ENCODE assay signal across 10 mouse cellular contexts in genomic region chr1:45311962-45312361, GRCm38 (mm10). TPM values are rescaled to one million over a fixed set of nuclear protein-coding genes. Genes with fewer than 3 reads are reported as not detected.
DNase-seq lines count a peak whose midpoint lies in the region; ATAC-seq lines count a peak whose summit lies in the region.
"Had no signal": no experiment of that assay in that cellular context is flagged by ENCODE, and none has a peak within 500 bp of the region (broad histone marks: within the 10 kb centered on the region; RNA-seq: fewer than 3 reads in every experiment).

No protein-coding gene starts in this region.

- H3K36me3 ChIP-seq in heart, embryonic 16.5 days (ENCODE audit: control insufficient read depth, insufficient read depth): no peaks in the 10 kb centered on the region
- H3K36me3 ChIP-seq in neural tube, embryonic 13.5 days: no peaks in the 10 kb centered on the region

- H3K4me3 ChIP-seq in heart, embryonic 16.5 days (ENCODE audit: low read length): peak overlapping the region; percentile 43
- H3K4me3 ChIP-seq in neural tube, embryonic 13.5 days: peak overlapping the region; percentile 17; the same call in 1 of the 2 replicates

- peak overlapping the region; percentile 49 for H3K9ac ChIP-seq in heart, embryonic 16.5 days (ENCODE audit: low read length)
- H3K9ac ChIP-seq in neural tube, embryonic 13.5 days: no peak overlapping the region

- no peak for ATAC-seq in heart, embryonic 16.5 days (replicated peaks; ENCODE audit: extremely low read depth, insufficient read depth, low FRiP score)
- no peak for ATAC-seq in neural tube, embryonic 13.5 days (ENCODE audit: low read depth)

- H3K4me2 ChIP-seq in heart, embryonic 16.5 days (ENCODE audit: low read depth, low read length): no peak overlapping the region
- H3K4me2 ChIP-seq in neural tube, embryonic 13.5 days: no peak overlapping the region

- H3K9me3 ChIP-seq in heart, embryonic 16.5 days (replicated peaks; ENCODE audit: control insufficient read depth, low read length): no peaks in the 10 kb centered on the region
- H3K9me3 ChIP-seq in neural tube, embryonic 13.5 days: no peaks in the 10 kb centered on the region

- H3K27ac ChIP-seq in heart, embryonic 16.5 days (ENCODE audit: low read length): peak overlapping the region; percentile 77
- no peak overlapping the region for H3K27ac ChIP-seq in neural tube, embryonic 13.5 days (replicated peaks)

- H3K27me3 ChIP-seq in heart, embryonic 16.5 days (ENCODE audit: control insufficient read depth, insufficient read depth, low read length): no peaks in the 10 kb centered on the region
- no peaks in the 10 kb centered on the region for H3K27me3 ChIP-seq in neural tube, embryonic 13.5 days

- no peaks in the 10 kb centered on the region for H3K4me1 ChIP-seq in heart, embryonic 16.5 days (ENCODE audit: control insufficient read depth, insufficient read depth, low read length)
- no peaks in the 10 kb centered on the region; the same call in 1 of the 2 replicates for H3K4me1 ChIP-seq in neural tube, embryonic 13.5 days (replicated peaks)

- intact Hi-C loops in left cerebral cortex, postnatal 4 days (cut with DNase I): loop anchor here (5.0 to 10.0 kb wide), 2 partner anchors 565 to 1077 kb away; no protein-coding TSS in a partner anchor

- peak; percentile 23 for DNase-seq in embryo, embryonic 11 days
- DNase-seq in embryo, embryonic 10 days (ENCODE audit: low spot score): no peak
- DNase-seq in left cerebral cortex, postnatal 4 days: peak; percentile 4
- DNase-seq in left cerebral cortex, adult 9 months (ENCODE audit: low spot score in 2 of 2): no peak
- no peak for DNase-seq in spleen, adult 12 weeks (ENCODE audit: low spot score)
- DNase-seq in left cerebral cortex, adult 8-10 months (ENCODE audit: low spot score in 2 of 2): no peak
- DNase-seq: B cell, adult 2 months had no signal

RNA-seq across cellular contexts. Expression of gene Col3a1, which starts 0.6 kb away (rescaled TPM):
- 10 to 100 TPM; 56.2 to 75.7 TPM for total RNA-seq in left cerebral cortex, postnatal 4 days (2021)
- 920 and 1,120 TPM in 2 replicates for polyA plus RNA-seq in heart, embryonic 16.5 days (2015; fragmentation: Nextera tagmentation; extraction: Ambion mirVana)
- 412 and 424 TPM in 2 replicates for polyA plus RNA-seq in neural tube, embryonic 13.5 days (2015; fragmentation: Nextera tagmentation; extraction: Ambion mirVana)
- 1 to 10 TPM; 3.5 to 5.2 (median 4.8) TPM for total RNA-seq in left cerebral cortex, adult 8-10 months (2022)
- total RNA-seq: megakaryocyte-erythroid progenitor cell, adult 5-6 weeks had no signal

Comparison
In these comparisons a context has a peak if more than half of its experiments do, and no peak if none do; other contexts are left out.
1. DNase-seq: peak in embryo, embryonic 11 days (single experiment) and left cerebral cortex, postnatal 4 days (single experiment); none in embryo, embryonic 10 days (single experiment), left cerebral cortex, adult 9 months (0 of 2), spleen, adult 12 weeks (single experiment) and left cerebral cortex, adult 8-10 months (0 of 2).
2. RNA of gene Col3a1, which starts 0.6 kb away (total RNA-seq): 56.2 to 75.7 TPM in left cerebral cortex, postnatal 4 days; 3.5 to 5.2 TPM in left cerebral cortex, adult 8-10 months; every median in the first group is over 4 times any median in the second.